Mouse (Mus musculus) myocyte (in vitro differentiated cells): ENCODE data around the gene Anpep.

Experiments used
- CEBPB ChIP-seq: IDR thresholded peaks from 2 replicates; pipeline ENCODE4 v1.6.1; 2011; ENCODE audit warnings: mild to moderate bottlenecking, moderate library complexity; ENCODE audit not compliant: poor library complexity, insufficient read depth, severe bottlenecking
- E2F4 ChIP-seq: IDR thresholded peaks from one replicate; pipeline ENCODE4 v1.6.1; 2011; ENCODE audit warnings: mild to moderate bottlenecking, control low read depth, moderate library complexity; ENCODE audit not compliant: insufficient read depth
- MYOD1 ChIP-seq, 3 experiments: IDR thresholded peaks; one replicate each; pipeline ENCODE4 v1.6.1; 2011; ENCODE audit warnings: control low read depth in 2 of 3, low read depth in 2 of 3, mild to moderate bottlenecking in 2 of 3, moderate library complexity in 1 of 3; ENCODE audit not compliant: insufficient read length in 2 of 3, control insufficient read depth in 1 of 3
- POLR2A ChIP-seq: IDR thresholded peaks from one replicate; pipeline ENCODE4 v1.6.1; 2011; ENCODE audit warnings: low read depth, mild to moderate bottlenecking, control low read depth, moderate library complexity; ENCODE audit not compliant: insufficient read length
- POLR2AphosphoS2 ChIP-seq: IDR thresholded peaks from one replicate; pipeline ENCODE4 v1.6.1; 2011; ENCODE audit warnings: low read depth, control low read depth; ENCODE audit not compliant: insufficient read length
- TCF12 ChIP-seq: IDR thresholded peaks from one replicate; pipeline ENCODE4 v1.6.1; 2011; ENCODE audit warnings: mild to moderate bottlenecking, control low read depth; ENCODE audit not compliant: poor library complexity, insufficient read depth, severe bottlenecking
- TCF3 ChIP-seq: IDR thresholded peaks from one replicate; pipeline ENCODE4 v1.6.1; 2011; ENCODE audit warnings: low read depth, control low read depth; ENCODE audit not compliant: insufficient read length

DNA sequence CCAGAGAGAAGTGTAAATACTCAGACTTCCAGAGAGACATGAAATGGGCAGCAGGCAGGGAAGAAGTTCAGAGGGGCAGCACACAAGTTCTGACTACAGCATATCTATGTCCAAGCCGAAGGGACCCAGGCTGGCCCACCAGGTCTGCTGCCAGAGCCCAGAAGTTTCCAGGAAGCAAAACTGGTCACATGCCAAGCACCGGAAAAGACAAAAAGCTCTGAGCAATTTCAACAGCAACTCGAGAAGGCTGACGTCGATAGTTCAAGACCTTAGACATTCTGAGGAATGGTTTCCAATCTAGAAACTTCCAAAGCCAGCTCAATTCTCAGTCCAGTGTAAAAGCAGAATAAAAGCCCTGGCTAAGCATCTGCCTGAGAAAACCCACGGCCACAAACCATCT, 29.3 kb downstream of the Anpep start:
- TF ChIP-seq TCF3 (no peak), POLR2A (no peak), TCF12 (no peak), CEBPB (no peak), E2F4 (no peak), POLR2AphosphoS2 (no peak), MYOD1 (IDR thresholded peaks at IDR 0.05; ENCODE audit: control insufficient read depth in 1 of 3, insufficient read length in 2 of 3, low read depth in 2 of 3) (no peak)
